Mouse (Mus musculus) thymus, adult 2 months (tissue): ENCODE results near the gene Olfr876.
"Not testable (repeated sequence)": the region's sequence is repeated elsewhere in the genome, so short reads cannot be mapped to it uniquely, and the experiment has no call there.

Source experiments
- CTCF ChIP-seq: fragments of 200-500 bp; IDR thresholded peaks from 2 replicates; pipeline ENCODE4 v1.5.1; 2012; ENCODE audit warnings: mild to moderate bottlenecking, control low read depth, low read length, moderate library complexity, borderline replicate concordance; ENCODE audit not compliant: control insufficient read depth, poor library complexity, insufficient read depth; ENCODE audit errors: extremely low read depth
- POLR2A ChIP-seq: fragments of 200-500 bp; IDR thresholded peaks from 2 replicates; pipeline ENCODE4 v1.6.1; 2012; ENCODE audit warnings: mild to moderate bottlenecking, low read length, control low read depth, moderate library complexity; ENCODE audit not compliant: control insufficient read depth, poor library complexity, insufficient read depth; ENCODE audit errors: extremely low read depth

- not testable (repeated sequence) for TF ChIP-seq CTCF, POLR2A
These were observed 19.1 kb upstream of the Olfr876 start for GRCm38 (mm10) chr9:37783394-37784387.
